Mouse (Mus musculus): ENCODE data around the gene Srp54c. TPM values are rescaled to one million over a fixed set of nuclear protein-coding genes. Genes with fewer than 3 reads are reported as not detected.

Gene Srp54c
- total RNA-seq (2023), result 10 to 100 TPM; 17.9 to 20.3 TPM

DNA sequence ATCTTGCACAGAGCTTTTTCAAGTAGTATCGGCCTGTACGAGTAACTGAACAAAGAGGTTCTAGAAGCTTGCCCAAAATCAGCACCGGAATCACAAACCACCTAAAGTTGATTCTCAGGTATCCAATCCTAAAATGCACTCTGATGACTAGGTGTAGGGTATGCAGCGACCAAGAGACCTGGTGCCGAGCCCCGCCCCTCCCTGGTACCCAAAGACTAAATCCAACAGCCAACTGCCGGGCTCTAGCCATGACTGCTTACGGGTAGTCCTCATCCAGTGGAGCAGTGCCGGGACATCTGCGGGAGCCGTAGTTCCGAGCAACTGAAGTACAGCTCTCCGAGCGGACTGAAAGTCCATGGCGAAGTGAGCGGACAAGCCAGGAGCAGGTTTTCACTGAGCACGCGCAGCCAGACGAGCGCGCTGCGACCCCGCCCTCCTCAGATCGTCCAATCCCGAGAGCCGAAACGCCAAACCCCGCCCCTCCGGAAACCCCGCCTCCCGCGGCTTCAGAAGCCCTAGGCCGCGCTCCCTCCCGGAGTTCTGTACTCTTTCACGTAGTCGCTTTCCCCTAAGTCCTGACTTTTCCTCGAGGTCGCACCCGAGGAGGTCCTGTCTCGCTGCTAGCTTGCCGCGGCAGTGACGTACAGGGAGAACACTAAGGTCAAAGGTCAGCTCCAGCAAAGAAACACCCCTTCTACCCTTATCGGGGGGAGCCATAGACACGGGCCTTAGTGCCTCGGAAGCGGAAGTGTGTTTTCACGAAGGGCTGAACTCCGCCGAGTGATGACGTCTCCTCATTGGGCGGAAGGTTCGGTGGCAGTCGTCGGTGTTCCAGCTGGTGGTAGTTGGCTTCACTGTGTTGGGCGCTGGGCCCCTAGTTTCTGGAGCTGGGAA, at the start of gene Srp54c:
Gene Srp54c, plus strand, starts transcription at position 543 of the 894 bp plus-strand sequence.

DNA sequence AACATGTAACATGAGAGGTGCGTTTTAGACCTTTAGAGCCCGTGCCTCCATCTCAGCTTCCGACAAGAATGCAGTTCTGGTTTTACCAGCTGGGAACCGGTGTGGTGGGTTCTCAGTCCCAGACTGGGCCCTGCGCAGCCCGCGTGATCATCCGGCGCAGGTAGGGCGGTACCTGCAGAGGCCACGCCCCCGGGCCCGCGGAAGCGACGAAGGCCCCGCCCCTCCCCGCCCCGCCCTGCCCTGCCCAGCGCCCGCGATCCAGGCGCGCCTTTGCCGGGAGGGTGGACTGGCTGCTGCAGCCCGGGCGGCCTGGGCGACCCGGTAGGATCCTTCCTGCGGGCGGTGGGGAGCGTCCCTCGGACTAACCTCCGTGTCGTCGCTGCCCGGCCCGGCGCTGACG, 30.7 kb upstream of the Srp54c start, which contains the start of gene 1700047I17Rik2:
Gene 1700047I17Rik2, plus strand, starts transcription at position 287 of the 400 bp plus-strand sequence.

DNA sequence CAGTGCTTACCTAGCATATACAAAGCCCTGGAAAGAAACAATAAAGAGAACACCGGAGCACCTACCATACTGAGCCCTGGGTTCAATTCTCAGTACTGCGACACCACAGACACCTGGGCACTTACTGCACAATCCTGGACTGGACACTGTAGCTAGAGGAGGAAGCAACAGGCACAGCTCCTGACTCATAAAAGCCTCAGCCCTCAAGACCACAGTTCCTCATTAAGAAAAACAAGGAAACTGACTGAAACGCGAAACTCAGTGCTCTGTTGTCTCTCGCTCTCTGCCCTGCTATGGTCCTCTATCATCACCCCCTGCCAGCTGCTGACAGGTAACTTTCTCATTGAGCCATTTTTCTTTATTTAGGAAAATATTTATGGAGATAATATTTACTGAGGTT, 69.4 kb downstream of the Srp54c start, which contains the start of gene 1110008L16Rik:
Gene 1110008L16Rik, plus strand, starts transcription at position 242 of the 400 bp plus-strand sequence.

DNA sequence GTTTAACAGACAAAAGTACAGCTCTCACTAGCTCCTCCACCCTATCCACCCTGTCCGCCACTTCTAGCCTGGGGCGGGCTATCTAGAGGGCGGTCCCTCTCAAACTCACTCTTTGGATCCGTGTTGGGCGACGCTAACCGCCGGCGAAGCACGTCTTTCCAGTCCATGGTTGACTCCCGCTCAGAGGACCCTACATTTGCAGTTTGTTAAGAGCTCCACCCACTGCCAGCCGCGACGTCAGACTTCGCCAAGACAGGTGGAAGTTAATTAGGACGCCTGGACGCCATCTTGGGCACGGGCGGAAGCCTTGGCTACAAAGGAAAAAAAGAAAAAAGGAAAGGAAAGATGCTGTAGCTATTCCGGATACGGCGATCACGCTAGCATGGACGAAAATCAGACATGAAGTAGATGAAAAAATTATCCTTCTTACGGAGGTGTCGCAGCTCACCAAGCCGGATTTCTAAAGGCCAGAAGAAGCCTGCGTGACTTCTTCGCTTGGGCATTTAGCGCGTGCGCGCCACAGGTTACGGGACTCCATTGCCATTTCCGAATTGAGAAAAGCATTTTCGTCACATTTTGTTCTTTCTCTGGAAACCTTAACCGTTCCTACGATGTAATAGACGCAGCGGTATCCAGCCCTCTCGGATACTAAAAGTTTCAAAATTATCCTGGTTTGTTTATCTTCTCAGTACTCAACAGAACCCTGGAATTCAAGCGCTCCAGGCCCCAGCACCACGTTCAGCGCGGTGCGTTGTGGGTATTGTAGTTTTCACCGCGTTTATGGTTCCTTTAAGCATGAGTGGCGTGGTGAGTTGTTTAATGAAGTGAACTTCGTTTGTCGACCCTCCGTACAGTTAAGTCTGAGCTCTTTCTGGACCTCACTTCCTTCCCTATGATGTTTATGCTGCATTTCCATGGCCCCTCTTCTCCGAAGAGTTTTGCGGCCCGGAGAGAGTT, 72.8 kb downstream of the Srp54c start, which contains the start of gene Ppp2r3c:
Gene Ppp2r3c, minus strand, starts transcription at position 514 of the 957 bp plus-strand sequence.

Other genes starting within 250 kb of the Srp54c start
- gene Gm20403, start 243.6 kb upstream of the Srp54c start, total RNA-seq (2023), result not detected
- gene Baz1a, start 215.8 kb upstream of the Srp54c start, total RNA-seq (2023), result 100 to 1,000 TPM in 1 of 2 experiments, 10 to 100 TPM in 1; 95.8 to 103 TPM
- 10 to 100 TPM; 10.3 to 12.7 TPM for gene 2700097O09Rik, start 150.1 kb upstream of the Srp54c start, total RNA-seq (2023)
- gene Srp54a, start 149.9 kb upstream of the Srp54c start, total RNA-seq (2023), result 10 to 100 TPM; 57.3 to 61.0 TPM
- gene Fam177a, start 105.7 kb upstream of the Srp54c start, total RNA-seq (2023), result 1 to 10 TPM in 1 of 2 experiments, not detected in 1; 9.0 TPM
- gene Srp54b, start 75.1 kb upstream of the Srp54c start, total RNA-seq (2023), result 10 to 100 TPM; 23.3 to 25.3 TPM
- gene 1700047I17Rik2, start 30.6 kb upstream of the Srp54c start, total RNA-seq (2023), result 10 to 100 TPM; 11.5 to 21.2 TPM
- gene 1110008L16Rik, start 69.4 kb downstream of the Srp54c start, total RNA-seq (2023), result 1 to 10 TPM; 9.3 to 9.5 TPM
- 10 to 100 TPM; 25.0 to 26.9 TPM for gene Ppp2r3c, start 72.8 kb downstream of the Srp54c start, total RNA-seq (2023)
- 100 to 1,000 TPM; 109 TPM for gene Psma6, start 154.1 kb downstream of the Srp54c start, total RNA-seq (2023)

Data from T-cell, adult 66 days (primary cell).